Comparison of ENCODE assay signal across 24 mouse cellular contexts in the genomic region with DNA sequence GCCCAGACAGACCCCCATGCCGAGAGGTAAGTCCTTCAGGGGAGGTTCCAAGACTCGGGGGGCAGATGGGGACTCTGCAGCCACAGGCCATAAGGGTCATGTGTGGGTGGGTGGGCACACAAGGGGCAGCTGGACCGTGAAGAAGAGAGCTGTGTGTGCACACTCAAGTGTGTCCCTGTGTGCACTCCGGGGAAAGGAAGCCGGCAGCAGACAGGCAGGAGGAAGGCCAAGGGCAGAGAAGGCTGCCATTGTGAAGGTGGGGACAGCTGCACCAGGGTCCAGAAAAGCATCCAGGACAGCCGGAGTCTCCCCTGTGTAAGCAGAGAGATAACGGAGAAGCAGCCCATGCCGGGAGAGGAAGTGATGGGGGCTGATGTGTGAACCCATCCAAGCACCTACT. TPM values are rescaled to one million over a fixed set of nuclear protein-coding genes. Genes with fewer than 3 reads are reported as not detected.
DNase-seq lines count a peak whose midpoint lies in the region; ATAC-seq and TF ChIP-seq lines count a peak whose summit lies in the region.
"Had no signal": no experiment of that assay in that cellular context is flagged by ENCODE, and none has a peak within 500 bp of the region (broad histone marks: within the 10 kb centered on the region; RNA-seq: fewer than 3 reads in every experiment).

No protein-coding gene starts in this region.

- no peaks in the 10 kb centered on the region for H3K9me3 ChIP-seq in hindbrain, embryonic 10.5 days
- no peaks in the 10 kb centered on the region for H3K9me3 ChIP-seq in hindbrain, postnatal 0 days (ENCODE audit: low read length)
- no peaks in the 10 kb centered on the region for H3K9me3 ChIP-seq in kidney, embryonic 16.5 days (ENCODE audit: low read length)
- H3K9me3 ChIP-seq: embryonic facial prominence, embryonic 12.5 days; embryonic facial prominence, embryonic 15.5 days; hindbrain, embryonic 13.5 days had no signal

- TF ChIP-seq CTCF in hindbrain, postnatal 0 days (IDR thresholded peaks at IDR 0.05; ENCODE audit: low read depth) = no peak

- H3K4me1 ChIP-seq in hindbrain, embryonic 10.5 days (replicated peaks) = peaks cover 43% of the 10 kb centered on the region
- no peaks in the 10 kb centered on the region for H3K4me1 ChIP-seq in hindbrain, postnatal 0 days (ENCODE audit: insufficient read depth, low read length)
- peaks cover 29% of the 10 kb centered on the region for H3K4me1 ChIP-seq in kidney, embryonic 16.5 days (ENCODE audit: insufficient read depth, low read length)

- H3K36me3 ChIP-seq in hindbrain, embryonic 10.5 days = peaks cover 54% of the 10 kb centered on the region
- H3K36me3 ChIP-seq in hindbrain, postnatal 0 days (ENCODE audit: insufficient read depth, low read length) = peaks cover 3% of the 10 kb centered on the region; the same call in 1 of the 2 replicates
- peaks cover 6% of the 10 kb centered on the region; the same call in 1 of the 2 replicates for H3K36me3 ChIP-seq in kidney, embryonic 16.5 days (ENCODE audit: insufficient read depth, low read length)
- H3K36me3 ChIP-seq: G1E had no signal

- no peak for DNase-seq in hindbrain, embryonic 10.5 days (ENCODE audit: low spot score)
- no peak for DNase-seq in hindbrain, postnatal 0 days (ENCODE audit: low spot score)
- no peak for DNase-seq in kidney, adult 8-10 months
- DNase-seq in right cerebral cortex, postnatal 10 days (ENCODE audit: low spot score in 2 of 2) = peak; percentile 58 to 62
- DNase-seq in right cerebral cortex, adult 18-20 months = no peak
- DNase-seq: adrenal gland, postnatal 36 days; B cell, adult 2 months; cerebellum, adult 11 months; cerebellum, adult 2 months; cerebellum, adult 9-11 months; cerebellum, postnatal 25 days; forebrain, postnatal 0 days; gastrocnemius, postnatal 25 days; heart, adult 18-20 months had no signal

- H3K9ac ChIP-seq in hindbrain, postnatal 0 days (replicated peaks; ENCODE audit: low read length) = no peak overlapping the region
- H3K9ac ChIP-seq in kidney, embryonic 16.5 days (replicated peaks; ENCODE audit: low read length) = no peak overlapping the region
- H3K9ac ChIP-seq: embryonic facial prominence, embryonic 12.5 days; embryonic facial prominence, embryonic 15.5 days; forebrain, postnatal 0 days; hindbrain, embryonic 13.5 days had no signal

- peaks cover 11% of the 10 kb centered on the region; the same call in 1 of the 2 replicates for H3K27me3 ChIP-seq in hindbrain, embryonic 10.5 days (ENCODE audit: insufficient read depth, poor library complexity, severe bottlenecking)
- H3K27me3 ChIP-seq in hindbrain, postnatal 0 days (ENCODE audit: insufficient read depth, low read length) = no peaks in the 10 kb centered on the region
- no peaks in the 10 kb centered on the region for H3K27me3 ChIP-seq in kidney, embryonic 16.5 days (ENCODE audit: insufficient read depth, low read length)
- H3K27me3 ChIP-seq: embryonic facial prominence, embryonic 12.5 days; embryonic facial prominence, embryonic 15.5 days; Patski had no signal

- no peak overlapping the region for H3K4me3 ChIP-seq in hindbrain, embryonic 10.5 days
- H3K4me3 ChIP-seq in hindbrain, postnatal 0 days (ENCODE audit: low read length) = no peak overlapping the region
- H3K4me3 ChIP-seq in kidney, embryonic 16.5 days (ENCODE audit: low read length) = no peak overlapping the region
- H3K4me3 ChIP-seq: embryonic facial prominence, embryonic 12.5 days; embryonic facial prominence, embryonic 15.5 days; hindbrain, embryonic 13.5 days had no signal

- no peak overlapping the region for H3K4me2 ChIP-seq in hindbrain, postnatal 0 days (ENCODE audit: low read depth, low read length)
- H3K4me2 ChIP-seq in kidney, embryonic 16.5 days (replicated peaks; ENCODE audit: low read depth, low read length) = no peak overlapping the region
- H3K4me2 ChIP-seq: embryonic facial prominence, embryonic 12.5 days; embryonic facial prominence, embryonic 15.5 days; hindbrain, embryonic 13.5 days had no signal

- ATAC-seq in hindbrain, postnatal 0 days = no peak
- peak; percentile 37; the same call in 1 of the 2 replicates for ATAC-seq in kidney, embryonic 16.5 days (ENCODE audit: low FRiP score, low TSS enrichment)
- ATAC-seq: forebrain, embryonic 14.5 days; forebrain, postnatal 0 days; hindbrain, embryonic 16.5 days; inflammation-experienced regulatory T-cells, adult 6 months; Patski had no signal

- peak overlapping the region; percentile 9; the same call in 1 of the 2 replicates for H3K27ac ChIP-seq in hindbrain, embryonic 10.5 days
- no peak overlapping the region for H3K27ac ChIP-seq in hindbrain, postnatal 0 days
- no peak overlapping the region for H3K27ac ChIP-seq in kidney, embryonic 16.5 days (ENCODE audit: low read length)
- H3K27ac ChIP-seq: embryonic facial prominence, embryonic 12.5 days; embryonic facial prominence, embryonic 15.5 days; hindbrain, embryonic 13.5 days had no signal

- 69% methylated on average over 8 of the region's 8 CpGs for WGBS in hindbrain, embryonic 10.5 days
- WGBS in hindbrain, postnatal 0 days = 66% methylated on average over 8 of the region's 8 CpGs
- 47% methylated on average over 8 of the region's 8 CpGs for WGBS in kidney, embryonic 16.5 days

RNA-seq across cellular contexts. Expression of a gene that starts 44.7 kb away (rescaled TPM):
- 83.8 and 87.8 TPM in 2 replicates for polyA plus RNA-seq in hindbrain, embryonic 10.5 days (2016; fragmentation: Nextera tagmentation; extraction: Ambion mirVana)
- total RNA-seq in hindbrain, postnatal 0 days (2014; rRNA removed) = 111 and 114 TPM in 2 replicates
- 71.4 and 81.6 TPM in 2 replicates for polyA plus RNA-seq in hindbrain, postnatal 0 days (2015; fragmentation: Nextera tagmentation; extraction: Ambion mirVana)
- 52.7 and 54.8 TPM in 2 replicates for polyA plus RNA-seq in kidney, embryonic 16.5 days (2015; fragmentation: Nextera tagmentation; extraction: Ambion mirVana)
- total RNA-seq: CH12.LX had no signal
- polyA plus RNA-seq: G1E had no signal

Comparison
In these comparisons a context has a peak if more than half of its experiments do, and no peak if none do; other contexts are left out.
1. DNase-seq: peak in right cerebral cortex, postnatal 10 days (2 of 2); none in hindbrain, embryonic 10.5 days (single experiment), hindbrain, postnatal 0 days (single experiment), kidney, adult 8-10 months (0 of 2) and right cerebral cortex, adult 18-20 months (single experiment).